Mouse (Mus musculus): Measurements from ENCODE around the gene Iqgap3.

Iqgap3 gene

DNA sequence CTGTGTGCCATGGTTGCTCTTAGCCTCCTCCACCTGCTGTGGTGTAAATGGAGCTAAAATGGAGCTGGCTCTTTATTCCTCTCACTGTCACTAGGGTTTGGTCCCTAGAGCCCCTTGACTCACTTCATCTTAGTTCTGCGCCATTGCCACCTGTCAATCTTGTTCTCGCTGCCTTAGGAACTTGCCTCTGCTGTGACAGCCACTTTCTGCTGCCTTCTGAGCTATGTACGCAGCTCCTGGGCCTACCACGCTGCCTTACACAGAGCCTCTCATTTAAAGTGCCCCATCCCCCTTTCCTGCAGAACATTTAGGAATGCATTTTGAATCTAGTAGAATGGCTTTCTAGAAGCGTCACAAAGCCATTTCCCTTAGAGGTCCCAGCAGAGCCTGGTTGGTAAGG lies 12.4 kb downstream of the Iqgap3 start:
- no peak for DNase-seq (ENCODE audit: low spot score in 2 of 2)

DNA sequence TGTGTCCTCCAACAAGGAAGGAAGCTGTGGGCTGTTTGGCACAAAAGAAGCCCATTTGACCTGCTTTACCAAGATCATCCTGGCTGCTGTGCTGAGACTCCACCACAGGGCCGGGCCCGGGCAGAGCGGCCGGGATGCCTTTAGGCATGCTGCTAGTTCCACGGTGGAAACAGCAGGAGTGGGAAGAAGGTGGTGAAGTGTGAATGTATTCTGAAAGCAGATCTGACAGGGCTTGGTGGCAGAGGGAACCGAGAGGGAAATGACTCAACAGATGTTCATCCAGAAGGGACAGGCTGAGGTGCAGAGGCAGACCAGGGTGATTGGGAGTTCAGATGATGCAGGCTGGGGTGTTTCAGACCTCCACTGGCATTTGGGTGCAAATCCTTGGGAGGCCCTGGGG lies 15.9 kb downstream of the Iqgap3 start:
- DNase-seq (ENCODE audit: low spot score in 2 of 2): no peak

DNA sequence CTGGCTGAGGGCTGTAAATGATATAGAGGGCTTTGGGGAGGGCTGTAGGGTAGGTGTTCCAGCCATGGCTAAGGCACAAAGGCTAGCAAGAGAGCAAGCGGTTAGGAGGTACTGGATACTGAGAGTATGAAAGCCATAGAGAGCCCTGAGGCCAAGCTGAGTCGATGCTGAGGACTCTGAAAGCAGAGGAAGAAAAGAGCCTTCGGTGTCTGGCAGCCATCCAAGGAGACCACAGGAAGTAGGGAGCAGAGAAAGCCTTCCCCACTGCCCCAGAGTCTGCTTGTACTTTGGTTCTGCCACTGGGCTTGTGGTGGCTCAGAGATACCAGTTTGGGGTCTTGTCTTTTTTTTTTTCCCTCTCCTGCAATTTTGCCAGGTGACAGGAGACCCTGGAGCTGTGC lies 18.5 kb downstream of the Iqgap3 start:
- no peak for DNase-seq (ENCODE audit: low spot score in 2 of 2)

DNA sequence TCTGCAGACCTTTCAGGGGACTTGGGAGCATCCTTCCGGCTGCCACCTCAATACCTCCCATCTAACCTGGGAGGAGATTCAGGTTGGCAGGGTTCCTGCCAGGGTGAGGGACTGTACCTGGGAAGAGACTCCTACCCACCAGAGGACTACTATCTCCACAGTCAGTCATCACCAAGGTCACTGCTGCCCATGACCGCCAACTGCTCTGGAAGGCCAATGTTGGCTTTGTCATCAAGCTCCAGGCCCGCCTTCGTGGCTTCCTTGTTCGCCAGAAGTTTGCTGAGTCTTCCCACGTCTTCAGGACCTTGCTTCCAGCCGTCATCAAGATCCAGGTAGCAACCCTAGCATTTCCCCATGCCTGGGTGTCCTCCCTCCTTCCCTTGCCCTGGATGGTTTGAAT lies 20.0 kb downstream of the Iqgap3 start:
- DNase-seq (ENCODE audit: low spot score in 2 of 2): no peak

DNA sequence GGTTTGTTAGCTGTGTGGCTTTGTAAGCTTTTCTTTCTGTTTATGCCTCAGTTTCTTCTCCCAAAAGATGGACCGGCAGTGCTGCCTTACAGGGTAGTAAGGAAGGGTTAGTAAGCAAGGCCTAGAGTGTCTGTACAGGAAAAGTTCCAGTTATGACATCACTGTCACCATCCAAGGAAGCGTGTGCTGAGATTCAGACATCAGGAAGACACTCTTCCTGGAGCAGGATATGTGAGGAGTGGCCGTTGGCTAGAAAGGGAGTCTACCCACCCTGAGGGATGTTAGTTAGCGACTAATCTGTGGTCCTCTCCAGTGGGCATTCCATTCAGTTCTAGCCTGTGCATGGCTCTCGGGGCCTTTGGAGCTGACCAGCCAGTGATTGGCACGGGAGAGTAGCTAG lies 20.4 kb downstream of the Iqgap3 start:
- no peak for DNase-seq (ENCODE audit: low spot score in 2 of 2)

DNA sequence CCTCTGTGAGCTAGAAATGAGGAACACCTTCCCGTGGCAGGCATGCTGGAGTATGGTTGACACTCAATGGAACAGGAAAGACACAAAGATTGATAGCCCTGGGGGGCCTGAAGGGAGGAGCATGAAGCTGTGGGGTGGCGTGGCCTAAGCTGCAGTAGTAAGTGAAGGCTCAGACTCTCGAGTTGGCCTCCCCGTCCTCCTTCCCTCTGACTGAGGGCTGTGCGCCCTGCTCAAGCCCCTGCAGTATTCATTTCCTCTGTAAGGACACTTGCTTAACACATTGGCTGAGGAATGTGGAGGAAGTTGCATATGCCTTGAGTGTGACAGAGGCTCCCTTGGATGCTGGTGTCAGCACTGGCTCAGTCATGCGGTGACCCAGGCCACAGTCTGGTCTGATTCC lies 20.8 kb downstream of the Iqgap3 start:
- no peak for DNase-seq (ENCODE audit: low spot score in 2 of 2)

DNA sequence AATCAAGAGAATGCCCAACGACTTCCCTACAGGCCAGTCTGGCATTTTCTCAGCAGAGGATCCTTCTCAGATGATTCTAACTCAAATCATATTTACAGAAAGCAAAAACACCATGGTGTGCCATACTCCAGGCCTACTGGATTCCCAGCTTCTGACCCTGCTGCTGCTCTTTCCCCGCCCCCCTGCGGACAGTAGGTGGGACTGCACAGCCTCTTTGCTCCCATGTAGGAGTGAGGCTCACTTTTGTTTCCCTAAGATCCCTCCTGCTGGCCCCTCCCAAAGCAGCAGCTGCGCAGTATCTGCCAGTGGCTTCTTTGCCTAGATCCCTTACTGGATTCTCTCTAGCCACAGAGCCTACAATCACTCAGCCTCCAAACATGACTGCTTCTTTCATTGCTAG lies 24.4 kb downstream of the Iqgap3 start:
- DNase-seq (ENCODE audit: low spot score in 2 of 2): no peak

DNA sequence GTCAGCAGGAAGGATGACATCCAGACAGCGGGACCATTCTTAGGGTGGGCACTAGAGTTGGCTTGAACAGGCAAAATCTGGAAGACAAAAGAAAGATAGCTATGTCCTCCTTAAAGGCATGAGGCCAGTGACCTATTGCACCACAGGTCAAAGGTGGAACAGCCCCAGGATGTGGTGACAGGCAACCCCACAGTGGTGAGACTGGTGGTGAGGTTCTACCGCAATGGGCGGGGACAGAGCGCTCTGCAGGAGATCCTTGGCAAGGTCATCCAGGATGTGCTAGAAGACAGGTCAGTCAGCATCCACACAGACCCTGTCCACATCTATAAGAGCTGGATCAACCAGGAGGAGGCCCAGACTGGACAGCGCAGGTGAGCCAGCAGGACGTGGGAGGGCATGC lies 27.4 kb downstream of the Iqgap3 start:
- DNase-seq (ENCODE audit: low spot score in 2 of 2): no peak

DNA sequence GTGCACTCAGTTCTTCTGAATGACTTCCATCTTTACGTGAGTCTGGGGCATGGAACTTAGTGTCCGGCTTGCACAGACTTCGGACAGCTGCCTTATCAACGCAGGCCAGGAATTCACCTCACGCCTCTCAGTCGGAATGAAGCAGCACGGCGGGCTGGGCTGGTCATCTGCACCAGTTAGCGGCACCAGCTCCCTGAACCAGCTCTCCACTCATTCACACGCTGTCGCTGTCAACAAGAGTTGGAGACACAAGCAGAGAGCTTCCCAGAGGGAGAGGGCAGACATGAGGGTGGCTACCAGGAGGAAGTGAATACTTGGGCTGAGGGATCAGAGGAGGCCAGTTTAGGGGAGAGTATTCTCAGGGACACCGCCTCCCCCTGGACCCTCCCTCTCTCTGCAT lies 32.6 kb downstream of the Iqgap3 start:
- no peak for DNase-seq (ENCODE audit: low spot score in 2 of 2)

DNA sequence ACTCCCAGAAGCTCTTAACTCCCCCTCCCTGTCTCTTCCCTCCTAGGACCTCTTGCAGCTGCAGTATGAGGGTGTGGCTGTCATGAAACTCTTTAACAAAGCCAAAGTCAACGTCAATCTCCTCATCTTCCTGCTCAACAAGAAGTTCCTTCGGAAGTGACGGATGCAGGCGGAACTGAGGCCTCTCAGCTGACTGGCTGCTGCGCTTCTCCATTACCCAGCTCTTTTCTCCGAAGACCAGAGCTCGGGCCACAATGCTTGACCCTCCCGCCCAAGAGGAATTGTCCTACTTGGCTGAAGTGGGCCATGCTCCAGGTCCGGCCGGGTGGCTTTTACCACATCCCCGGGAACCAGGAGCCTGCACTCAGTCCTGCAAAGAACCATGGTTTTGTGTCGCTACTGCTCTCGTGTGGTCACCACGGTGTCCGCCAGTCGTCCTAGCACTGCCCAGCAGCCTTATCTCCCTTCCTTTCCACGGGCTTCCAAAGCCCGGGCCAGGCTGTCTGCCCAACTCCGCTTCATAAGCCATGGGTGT lies 38.4 kb downstream of the Iqgap3 start:
- DNase-seq (ENCODE audit: low spot score in 2 of 2): no peak

DNA sequence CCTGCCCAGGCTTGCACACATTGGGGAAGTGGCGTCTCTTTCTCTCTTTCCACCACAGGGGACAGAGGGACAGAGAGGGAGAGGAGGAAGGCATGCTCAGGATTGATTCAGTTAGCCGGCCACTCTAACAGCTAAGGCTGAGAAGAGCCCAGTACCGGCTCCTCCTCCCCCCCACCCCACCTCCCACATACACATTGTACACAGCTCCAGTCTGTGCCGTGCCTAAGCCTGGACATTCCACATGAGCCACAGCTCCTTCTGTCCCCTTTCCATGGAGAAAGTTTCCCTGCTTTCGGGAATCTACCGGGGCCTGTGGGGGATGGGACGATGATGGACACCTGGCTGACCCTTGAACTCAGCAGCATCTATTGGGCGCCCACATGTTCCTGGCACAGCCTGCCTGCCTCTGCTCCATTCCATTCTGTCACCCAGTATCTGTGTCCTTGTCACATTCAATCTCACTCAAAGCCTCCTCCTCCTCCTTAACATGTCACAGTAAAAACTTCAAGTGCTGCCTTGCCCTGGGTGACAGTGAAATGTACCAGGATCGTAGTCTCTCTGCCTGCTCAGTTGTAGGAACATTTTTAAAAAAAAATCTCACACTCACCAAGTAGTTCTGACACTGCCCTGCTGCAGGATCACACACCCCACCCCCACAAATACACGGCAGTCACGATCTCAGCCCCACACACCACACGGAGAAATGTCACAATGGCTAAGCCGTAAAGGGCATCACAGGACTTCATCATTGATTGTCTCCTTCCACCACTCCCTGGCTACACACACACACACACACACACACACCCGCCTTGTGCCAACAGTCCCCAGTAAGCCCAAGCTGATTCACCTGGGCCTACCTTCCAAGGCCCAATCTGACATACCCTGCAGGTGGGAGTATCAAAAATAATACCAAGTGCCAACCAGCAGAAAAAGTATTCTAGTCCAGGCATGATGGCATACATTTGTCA lies 39.7 kb downstream of the Iqgap3 start:
- no peak for DNase-seq (ENCODE audit: low spot score in 2 of 2)

DNA sequence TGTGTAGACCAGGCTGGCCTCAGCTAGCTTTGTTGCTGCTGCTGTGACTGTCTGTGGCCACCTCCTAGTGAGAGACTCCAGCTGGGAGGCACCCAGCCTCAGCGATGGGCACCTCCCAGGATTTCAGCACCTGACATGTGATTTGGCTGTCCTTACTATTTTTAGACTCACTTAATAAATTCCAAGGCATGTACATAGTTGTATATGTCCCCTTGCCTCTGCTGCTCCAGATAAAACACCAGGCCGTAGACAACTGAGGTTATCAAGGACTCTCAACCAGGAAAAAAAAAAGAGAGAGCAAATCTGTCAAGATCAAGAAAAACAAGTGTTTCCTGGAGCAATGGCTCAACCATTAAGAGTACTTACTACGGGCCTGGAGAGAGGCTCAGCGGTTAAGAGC lies 43.4 kb downstream of the Iqgap3 start:
- DNase-seq (ENCODE audit: low spot score in 2 of 2): no peak

DNA sequence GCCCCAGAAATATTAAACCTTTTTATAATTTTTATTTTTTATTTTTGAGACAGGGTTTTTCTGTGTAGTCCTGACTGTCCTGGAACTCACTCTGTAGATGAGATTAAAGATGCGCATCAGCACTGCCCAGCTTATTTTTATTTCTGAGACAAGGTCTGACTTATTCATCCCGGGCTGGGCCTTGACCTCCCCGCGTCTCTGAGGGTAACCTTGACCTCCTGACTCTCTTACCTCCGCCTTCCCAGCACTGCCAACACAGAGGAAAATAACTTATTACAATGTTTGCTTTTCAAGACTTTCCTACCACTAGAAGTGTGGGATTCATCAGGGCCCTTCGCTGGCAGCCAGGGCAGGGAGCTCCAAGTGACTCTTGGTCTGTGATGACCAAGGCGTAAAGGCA lies 44.4 kb downstream of the Iqgap3 start:
- no peak for DNase-seq (ENCODE audit: low spot score in 2 of 2)

DNA sequence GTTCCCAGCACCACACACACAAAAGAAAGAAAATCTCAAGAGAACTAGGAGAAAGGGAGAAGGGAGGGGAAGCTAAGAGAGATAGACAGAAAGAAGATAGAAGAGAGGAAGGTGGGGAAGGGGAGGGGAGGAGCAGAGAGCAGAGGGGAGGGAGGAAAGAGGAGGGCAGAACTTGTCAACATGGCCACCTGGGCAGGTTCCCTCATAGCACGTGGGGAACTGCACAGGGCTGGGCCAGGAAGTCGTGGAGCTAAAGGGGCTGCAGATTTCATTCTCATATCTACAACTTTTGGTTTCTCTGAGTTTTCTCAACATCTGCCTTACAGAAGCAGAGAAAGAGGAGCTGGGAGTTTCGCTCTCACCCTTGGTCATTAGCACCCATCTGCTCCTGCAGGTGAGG lies 45.9 kb downstream of the Iqgap3 start:
- no peak for DNase-seq (ENCODE audit: low spot score in 2 of 2)

DNA sequence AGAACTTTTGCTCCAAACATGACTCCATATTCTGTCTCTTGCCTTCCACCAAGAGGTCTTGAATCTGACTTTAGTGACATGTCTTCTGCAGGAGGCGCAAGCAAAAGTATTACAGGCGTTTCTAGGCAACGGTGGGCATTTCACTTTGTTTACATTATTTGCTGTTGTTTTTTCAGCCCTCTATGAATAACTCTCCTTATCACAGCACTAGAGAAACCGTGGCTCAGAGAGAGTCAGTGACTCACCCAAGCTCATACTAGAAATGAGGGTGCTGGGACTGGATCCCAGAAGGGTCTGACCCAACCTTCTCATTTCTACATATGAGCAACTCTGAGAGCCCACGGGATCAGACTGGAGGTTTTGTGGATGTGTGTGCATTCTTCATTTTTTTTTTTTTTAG lies 46.3 kb downstream of the Iqgap3 start:
- no peak for DNase-seq (ENCODE audit: low spot score in 2 of 2)

DNA sequence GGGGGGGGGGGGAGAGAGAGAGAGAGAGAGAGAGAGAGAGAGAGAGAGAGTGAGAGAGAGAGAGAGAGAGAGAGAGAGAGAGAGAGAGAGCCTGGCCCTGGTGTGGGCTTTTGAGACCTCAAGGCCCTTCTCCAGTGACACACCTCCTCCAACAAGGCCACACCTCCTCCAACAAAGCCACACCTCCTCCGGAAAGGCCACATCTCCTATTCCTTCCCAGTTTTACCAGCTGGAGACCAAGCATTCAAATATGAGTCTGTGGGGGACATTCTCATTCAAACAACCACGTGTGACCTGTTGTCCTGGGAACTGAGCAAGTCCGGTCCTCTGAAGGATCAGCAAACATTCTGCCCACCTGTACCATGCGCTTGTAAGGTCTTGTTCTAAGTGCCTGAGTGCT lies 47.2 kb downstream of the Iqgap3 start:
- DNase-seq (ENCODE audit: low spot score in 2 of 2): no peak

DNA sequence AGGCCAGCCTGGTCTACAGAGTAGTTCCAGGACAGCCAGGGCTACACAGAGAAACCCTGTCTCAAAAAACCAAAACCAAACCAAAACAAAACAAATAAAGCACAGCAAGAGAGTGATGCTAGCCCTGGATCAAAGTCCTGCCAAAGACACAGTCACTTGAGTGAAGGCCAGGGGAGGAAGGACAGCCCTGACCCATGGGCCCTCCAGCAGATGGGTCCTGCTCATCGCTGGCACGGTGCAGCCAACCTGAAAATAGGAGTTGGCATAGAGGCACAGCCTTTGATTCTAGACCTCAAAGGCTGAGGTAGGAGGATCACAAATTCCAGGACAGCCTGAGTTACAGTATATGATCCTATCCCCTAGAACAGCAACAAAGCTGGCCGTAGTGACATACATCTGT lies 49.3 kb downstream of the Iqgap3 start:
- DNase-seq (ENCODE audit: low spot score in 2 of 2): no peak

DNA sequence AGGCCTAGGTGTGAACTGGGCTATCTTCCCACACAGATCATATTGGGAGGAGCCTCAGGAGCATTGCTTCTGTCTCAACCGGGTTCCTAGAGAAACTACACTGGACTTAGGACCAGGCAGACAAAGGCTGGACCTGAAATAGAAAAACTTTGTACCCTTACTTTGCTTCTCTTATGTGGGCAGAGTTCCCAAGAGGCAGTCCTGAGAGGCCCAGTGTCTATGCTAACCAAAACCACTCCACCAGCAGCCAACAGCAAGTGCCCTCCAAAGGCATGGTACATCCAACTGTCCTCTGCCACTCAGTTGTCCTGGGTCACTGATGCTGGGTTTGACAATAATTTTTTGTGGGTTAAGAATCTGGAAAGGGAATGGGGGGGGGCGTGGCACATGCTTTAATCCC lies 50.7 kb downstream of the Iqgap3 start:
- no peak for DNase-seq (ENCODE audit: low spot score in 2 of 2)

DNA sequence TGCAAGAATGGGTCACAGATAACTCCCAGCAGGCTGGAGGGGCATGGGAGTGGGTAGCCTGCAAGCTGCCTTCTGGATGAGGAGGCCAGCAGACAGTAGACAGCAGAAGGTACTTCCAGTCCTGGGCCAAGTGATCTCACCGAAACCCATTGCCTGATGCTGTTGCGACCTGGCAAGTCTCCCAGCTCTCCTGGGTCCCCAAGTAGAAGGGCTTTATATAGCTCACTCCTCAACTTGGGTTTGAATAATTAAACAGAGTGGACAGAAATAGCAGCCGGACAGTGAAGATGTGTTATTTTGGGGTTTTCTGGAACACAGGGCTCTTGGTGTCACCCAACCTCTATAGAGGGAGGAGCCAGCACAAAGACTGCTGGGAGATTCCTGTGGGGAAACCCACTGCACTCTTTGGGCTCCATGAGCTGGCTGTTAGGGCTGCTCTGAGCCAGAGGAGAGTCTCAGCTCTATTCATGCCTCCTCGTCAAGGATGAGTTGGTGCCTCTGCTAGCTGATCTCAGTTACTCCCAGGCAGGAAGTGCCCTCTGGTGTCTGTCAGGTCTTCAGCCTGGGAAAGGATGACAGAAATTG lies 51.5 kb downstream of the Iqgap3 start:
- no peak for DNase-seq (ENCODE audit: low spot score in 2 of 2)

DNA sequence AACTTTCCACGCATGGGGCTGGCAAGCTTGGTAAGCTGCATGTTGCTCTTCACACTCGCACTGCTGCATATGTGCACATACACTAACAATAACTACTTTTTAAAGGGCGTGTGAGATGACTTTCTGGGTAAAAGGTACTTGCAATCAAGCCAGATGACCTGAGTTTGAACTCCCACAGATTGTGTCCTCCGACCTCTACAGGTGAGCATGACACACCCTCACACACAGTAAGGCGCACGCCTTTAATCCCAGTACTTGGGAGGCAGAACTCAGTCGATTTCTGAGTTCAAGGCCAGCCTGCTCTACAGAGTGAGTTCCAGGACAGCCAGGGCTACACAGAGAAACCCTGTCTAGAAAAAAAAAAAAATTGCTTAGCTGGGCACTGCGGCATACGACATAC lies 54.6 kb downstream of the Iqgap3 start:
- DNase-seq (ENCODE audit: low spot score in 2 of 2): no peak

DNA sequence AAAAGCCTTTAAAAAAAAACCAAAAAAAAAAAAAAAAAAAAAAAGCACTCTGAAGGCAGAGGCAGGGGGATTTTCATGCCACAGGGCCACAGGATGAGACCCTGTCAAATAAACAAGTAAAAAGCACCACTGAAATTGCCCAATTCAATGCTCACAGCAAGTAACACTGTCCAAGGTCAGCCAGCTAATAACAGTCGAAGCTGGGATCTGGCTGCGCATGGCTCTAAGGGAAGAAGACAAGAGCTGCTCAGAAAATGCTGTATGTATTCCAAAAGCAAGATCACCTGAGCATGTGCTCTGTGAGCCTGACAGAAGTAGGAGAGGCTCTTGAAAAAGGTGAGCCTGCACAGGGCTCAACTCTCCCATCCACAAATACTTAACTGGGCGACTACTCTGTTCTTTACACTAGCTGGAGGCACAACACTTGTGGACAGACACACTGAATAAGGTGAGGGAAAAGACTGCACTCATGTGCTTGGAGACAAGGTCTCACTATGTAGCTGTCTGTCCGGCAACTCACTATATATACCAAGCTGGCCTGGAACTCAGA lies 55.2 kb downstream of the Iqgap3 start:
- DNase-seq (ENCODE audit: low spot score in 2 of 2): no peak

DNA sequence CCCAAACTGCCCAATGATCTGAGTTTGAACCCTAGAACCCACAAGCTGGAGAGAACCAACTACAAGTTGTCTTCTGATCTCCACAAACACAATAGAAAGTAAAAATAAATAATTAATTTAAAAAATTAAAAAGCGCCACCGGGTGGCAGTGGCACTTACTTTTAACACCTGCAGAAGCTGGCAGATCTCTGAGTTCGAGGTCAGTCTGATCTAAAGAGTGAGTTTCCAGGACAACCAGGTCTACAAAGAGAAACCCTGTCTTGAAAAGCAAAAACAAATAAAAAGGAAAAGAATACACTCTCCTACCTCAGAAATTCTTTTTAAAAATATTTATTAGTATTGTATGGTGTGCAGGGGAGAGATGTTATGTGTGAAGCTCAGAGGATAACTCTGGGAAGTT lies 56.0 kb downstream of the Iqgap3 start:
- no peak for DNase-seq (ENCODE audit: low spot score in 2 of 2)
